Mouse (Mus musculus): Measurements from ENCODE around the gene Npr3. TPM values are rescaled to one million over a fixed set of nuclear protein-coding genes. Genes with fewer than 3 reads are reported as not detected.

Gene Npr3
- 10 to 100 TPM; 28.4 to 36.8 TPM for total RNA-seq (2021)

- peak; percentile 53 to 62 for DNase-seq
- intact Hi-C loops (cut with DNase I) = loop anchor here (1.0 to 2.0 kb wide), 2 partner anchors 154 to 318 kb away; no protein-coding TSS in a partner anchor
These were observed at the start of gene Npr3 for GRCm38 (mm10) chr15:11906571-11907531. TSS of gene Npr3 (minus strand) at chr15:11907287.

- intact Hi-C loops (cut with DNase I) = no loop called here
- DNase-seq = no peak
These were observed 49.0 kb upstream of the Npr3 start for GRCm38 (mm10) chr15:11956129-11956528.

GRCm38 (mm10) chr15:11954190-11954589 lies 47.1 kb upstream of the Npr3 start:
- no peak for DNase-seq
- intact Hi-C loops (cut with DNase I) = no loop called here

DNA sequence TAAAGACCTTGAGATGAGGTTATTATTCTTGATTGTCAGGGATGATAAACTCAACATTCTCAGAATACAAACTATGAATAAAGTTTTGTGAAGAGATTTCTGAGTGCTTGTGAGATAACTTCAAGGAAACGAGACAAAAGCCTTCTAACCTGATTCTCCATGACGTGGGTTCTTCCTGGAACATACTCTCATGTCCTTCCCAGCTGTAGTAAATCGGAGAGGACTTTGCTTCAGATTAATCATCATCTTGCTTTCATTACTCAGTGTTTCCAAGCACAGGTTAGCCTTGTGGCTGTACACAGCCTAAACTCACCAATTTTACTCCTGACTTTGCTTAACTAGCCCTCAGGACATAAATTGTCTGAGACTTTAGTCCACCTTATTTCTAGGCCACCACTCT lies 45.1 kb upstream of the Npr3 start:
- intact Hi-C loops (cut with DNase I) = no loop called here
- no peak for DNase-seq

DNA sequence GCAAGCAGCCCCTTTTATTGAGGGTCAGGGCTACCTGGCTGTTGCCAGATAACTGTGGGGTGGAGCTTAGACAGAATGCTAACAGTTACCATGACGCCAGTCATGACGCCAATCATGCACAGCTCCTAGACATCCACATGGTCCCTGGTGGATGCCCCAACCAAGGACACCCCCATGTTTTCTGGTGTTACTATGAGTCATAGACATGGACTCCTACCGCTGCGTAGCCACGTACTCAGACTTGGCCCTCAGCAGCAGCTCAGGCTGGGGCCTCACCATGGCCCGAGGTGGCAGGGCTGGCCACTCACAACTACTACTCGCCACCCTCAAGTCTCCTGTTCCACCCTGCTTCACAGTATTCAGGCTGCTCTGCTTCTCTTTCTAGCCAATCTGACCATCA lies 44.1 kb upstream of the Npr3 start:
- intact Hi-C loops (cut with DNase I) = no loop called here
- no peak for DNase-seq

DNA sequence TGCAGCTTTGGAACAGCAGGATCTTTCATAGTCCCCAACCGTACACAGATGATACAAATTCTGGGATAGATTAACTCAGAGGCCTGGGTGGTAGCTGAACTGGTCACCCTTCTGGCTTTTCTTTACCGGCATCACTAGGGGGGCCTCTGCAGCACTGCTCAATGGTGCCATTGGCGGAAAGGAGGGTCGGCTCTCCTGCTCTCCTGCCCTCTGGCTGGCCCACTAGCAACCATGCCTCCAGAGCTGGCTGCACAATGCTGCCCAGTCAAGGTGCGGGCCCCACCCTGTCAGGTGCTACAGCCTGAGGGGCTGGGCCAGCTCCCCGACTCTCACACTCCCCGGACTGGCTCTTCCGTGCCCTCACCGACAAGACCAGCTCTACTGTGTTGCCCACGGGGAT lies 43.1 kb upstream of the Npr3 start:
- no peak for DNase-seq
- intact Hi-C loops (cut with DNase I) = no loop called here

DNA sequence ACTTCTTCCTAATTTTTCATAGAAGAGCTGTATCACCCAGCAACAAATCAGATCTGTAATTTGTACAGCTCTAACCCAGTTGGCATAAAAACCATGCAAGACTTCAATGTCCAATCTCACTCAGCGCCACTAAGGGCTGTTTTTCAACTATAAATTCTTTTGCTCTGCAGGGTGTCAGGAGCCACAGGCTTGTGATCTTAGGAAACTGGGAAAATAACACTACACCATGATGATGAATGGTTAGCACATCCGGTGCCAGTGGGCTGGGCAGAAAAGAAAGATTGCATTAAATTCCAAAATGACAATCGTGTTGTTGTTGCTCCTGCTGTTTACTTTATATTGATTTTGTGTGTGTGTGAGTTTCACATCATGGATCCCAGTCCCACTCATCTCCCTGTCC lies 42.4 kb upstream of the Npr3 start:
- intact Hi-C loops (cut with DNase I) = no loop called here

DNA sequence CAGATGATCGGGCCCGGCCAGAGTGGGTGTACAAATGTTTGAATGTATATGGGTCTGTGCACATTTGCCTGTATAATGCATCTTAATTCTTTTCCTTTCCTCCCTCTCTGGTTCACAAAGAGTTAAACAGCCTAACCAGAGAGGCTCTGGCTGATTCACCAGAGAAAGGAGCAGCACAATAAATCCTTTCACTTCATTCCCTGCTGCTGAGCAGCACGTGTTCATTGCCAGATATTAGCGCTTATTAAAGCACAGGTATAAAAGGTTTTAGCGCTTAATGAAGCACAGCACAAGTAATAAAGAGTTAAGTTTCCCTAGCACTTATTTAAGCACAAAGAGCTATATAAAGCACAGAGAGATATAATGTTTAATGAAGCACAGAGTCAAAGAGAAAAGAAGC lies 33.8 kb upstream of the Npr3 start:
- intact Hi-C loops (cut with DNase I) = no loop called here
- DNase-seq = no peak

More for the DNA sequence above, 42.4 kb upstream of the Npr3 start:
- no peak for DNase-seq

- no peak for DNase-seq
- intact Hi-C loops (cut with DNase I) = no loop called here
These were observed 20.7 kb upstream of the Npr3 start for GRCm38 (mm10) chr15:11927742-11928141.

DNA sequence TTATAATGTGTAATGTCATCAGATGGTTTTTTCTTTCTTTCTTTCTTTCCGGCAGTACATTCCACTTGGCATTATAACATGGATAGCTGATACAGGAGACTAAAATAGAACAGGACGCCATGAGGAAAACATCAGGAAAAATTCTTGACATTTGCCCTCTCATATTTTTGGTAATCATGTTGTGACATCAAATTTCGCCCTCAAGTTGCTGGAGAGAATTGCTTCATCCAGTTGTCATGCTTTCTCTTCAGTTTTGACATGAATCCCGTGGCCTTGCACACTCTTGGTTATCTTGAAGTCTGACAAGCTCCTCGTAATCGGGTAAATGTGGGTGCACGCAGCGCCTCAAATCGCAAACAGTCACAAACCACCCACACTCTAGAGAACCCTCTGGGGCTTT lies 7.0 kb upstream of the Npr3 start:
- DNase-seq = no peak
- intact Hi-C loops (cut with DNase I) = no loop called here

DNA sequence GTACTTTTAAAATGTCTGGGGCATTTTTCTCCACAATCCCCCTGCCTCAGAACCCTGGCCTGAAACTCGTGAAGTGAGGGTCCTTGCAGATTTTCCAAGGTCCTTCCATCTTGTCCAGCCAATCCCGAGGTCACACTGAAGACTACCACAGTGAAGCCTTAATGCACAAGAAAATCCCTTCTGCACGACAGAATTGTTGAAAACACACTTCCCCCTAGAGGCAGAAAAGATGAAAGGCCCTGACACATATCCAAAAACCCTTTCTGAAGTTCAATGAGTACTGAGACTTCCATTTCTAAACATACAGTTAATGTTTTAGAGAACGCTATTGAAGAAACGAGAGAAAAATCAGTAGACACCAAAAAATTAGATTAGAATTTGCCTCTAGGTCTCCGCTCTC lies 2.8 kb upstream of the Npr3 start:
- no peak for DNase-seq
- intact Hi-C loops (cut with DNase I) = loop anchor here (1.0 to 2.0 kb wide), 2 partner anchors 320 to 501 kb away; no protein-coding TSS in a partner anchor

- no peak for DNase-seq
- intact Hi-C loops (cut with DNase I) = loop anchor here (2.0 kb wide), 1 partner anchor 499 kb away; no protein-coding TSS in a partner anchor
These were observed 1.1 kb upstream of the Npr3 start for GRCm38 (mm10) chr15:11908166-11908565.

DNA sequence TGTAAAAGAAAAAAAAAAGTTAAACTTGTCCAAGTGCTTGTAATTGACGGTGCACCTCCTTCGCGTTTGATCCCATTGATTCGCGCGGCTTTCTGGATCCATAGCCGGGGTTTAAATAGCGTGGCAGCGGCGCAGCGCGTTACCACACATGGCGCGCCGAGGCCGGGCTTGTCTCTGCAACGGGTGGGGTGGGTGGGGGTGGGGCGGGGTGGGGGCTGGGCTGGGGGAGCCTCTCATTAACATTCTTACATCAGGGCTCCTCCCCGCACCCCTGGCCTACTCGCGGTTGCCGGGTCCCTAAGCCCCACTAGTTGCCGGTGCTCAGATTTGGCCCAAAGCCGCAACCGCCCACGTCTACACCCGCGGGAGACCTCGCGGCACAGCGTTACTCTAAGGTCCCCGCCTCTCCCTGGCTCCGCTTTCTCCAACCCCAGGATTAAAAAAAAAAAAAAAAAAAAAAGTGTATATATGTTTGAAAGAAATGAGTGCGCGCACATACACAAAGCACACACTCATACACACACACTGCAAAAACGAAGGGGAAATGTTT lies 991 bp downstream of the Npr3 start:
- DNase-seq = peak; percentile 51 to 52
- intact Hi-C loops (cut with DNase I) = loop anchor here (2.0 kb wide), 1 partner anchor 317 kb away; no protein-coding TSS in a partner anchor

- intact Hi-C loops (cut with DNase I) = no loop called here
- DNase-seq = peak; percentile 40 to 56
These were observed 2.0 kb downstream of the Npr3 start for GRCm38 (mm10) chr15:11904848-11905672.

DNA sequence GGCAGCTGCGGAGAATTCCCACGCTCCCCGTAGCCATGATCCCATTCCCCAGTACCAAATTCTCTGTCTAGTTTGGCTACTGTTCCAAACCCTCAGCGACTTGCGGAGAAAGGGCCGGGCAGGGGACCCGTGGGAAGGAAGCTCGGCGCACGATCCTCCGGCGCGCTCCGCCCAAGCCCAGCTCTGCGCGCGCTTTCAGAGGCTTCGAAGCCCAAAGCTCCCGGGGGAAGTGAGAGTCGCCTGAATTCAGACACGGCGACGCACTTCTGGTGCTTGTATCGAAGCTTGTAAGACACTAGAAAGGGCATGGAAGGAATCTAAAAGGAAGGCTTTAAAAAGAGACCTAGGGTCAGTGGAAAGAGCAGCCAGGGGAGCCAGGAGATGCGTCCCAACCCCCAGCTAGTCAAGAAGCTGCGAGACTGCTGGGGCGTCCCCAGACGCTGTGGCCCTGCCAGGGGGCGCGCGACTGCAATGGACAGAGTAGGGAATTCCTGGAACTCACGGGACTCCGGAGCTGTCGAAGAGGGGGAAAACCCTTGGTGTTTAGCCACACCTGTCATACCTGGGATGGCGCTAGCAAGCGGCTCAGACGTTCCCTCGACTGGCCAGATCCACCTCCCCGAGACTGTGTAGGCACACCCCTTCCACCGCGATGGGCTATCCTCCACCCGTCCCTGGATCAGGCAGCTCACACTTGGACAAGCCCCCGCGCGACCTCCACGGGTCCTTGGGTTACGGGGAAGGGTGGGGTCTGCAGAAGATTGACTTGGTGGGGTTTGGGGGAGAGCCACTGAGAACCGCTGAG lies 2.8 kb downstream of the Npr3 start:
- DNase-seq = peak; percentile 44 to 46
- intact Hi-C loops (cut with DNase I) = no loop called here

- peak; percentile 14 to 15 for DNase-seq
These were observed 3.7 kb downstream of the Npr3 start for GRCm38 (mm10) chr15:11903196-11904042.

GRCm38 (mm10) chr15:11897617-11898016 lies 9.5 kb downstream of the Npr3 start:
- no peak for DNase-seq
- intact Hi-C loops (cut with DNase I) = no loop called here

More at GRCm38 (mm10) chr15:11903196-11904042, 3.7 kb downstream of the Npr3 start:
- intact Hi-C loops (cut with DNase I) = no loop called here

GRCm38 (mm10) chr15:11897162-11897561 lies 9.9 kb downstream of the Npr3 start:
- DNase-seq = no peak
- intact Hi-C loops (cut with DNase I) = no loop called here

DNA sequence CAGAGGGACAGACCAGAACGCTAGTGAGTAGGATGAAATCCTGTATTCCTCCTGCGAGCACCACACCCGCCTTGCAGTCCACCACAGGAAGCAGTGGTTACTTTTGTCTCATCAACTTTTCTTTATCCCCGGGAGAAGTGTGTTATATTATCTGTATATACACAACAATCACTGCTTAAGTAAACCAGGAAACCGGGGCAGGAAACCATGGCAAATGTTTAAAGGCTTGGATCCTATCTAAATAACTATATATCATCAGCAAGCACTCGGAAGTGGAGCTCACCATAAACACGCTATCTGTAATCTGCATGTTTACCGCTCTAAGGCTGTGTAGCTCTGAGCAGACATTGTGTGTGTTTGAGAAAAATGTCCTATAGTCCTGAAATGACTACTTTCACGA lies 13.1 kb downstream of the Npr3 start:
- intact Hi-C loops (cut with DNase I) = no loop called here
- no peak for DNase-seq
